Mouse (Mus musculus) gastrocnemius, adult 2 months (tissue): ENCODE measurements around the gene Kcnk6. TPM values are rescaled to one million over a fixed set of nuclear protein-coding genes. Genes with fewer than 3 reads are reported as not detected.

ENCODE experiments used
- DNase-seq: peaks from one replicate; pipeline ENCODE4 v3.0.0; 2022
- H3K27ac ChIP-seq: fragments of 200-600 bp; 2 replicates; pipeline ENCODE4 v1.8.1; 2022; ENCODE audit warnings: mild to moderate bottlenecking
- H3K4me3 ChIP-seq: fragments of 200-600 bp; 2 replicates; pipeline ENCODE4 v1.8.1; 2022; ENCODE audit warnings: mild to moderate bottlenecking, moderate library complexity
- CTCF ChIP-seq: fragments of 200-600 bp; IDR thresholded peaks from 2 replicates; pipeline ENCODE4 v1.8.1; 2022; ENCODE audit warnings: antibody characterized with exemption, mild to moderate bottlenecking, moderate library complexity
- intact Hi-C: fragments of 180-260 bp; cut with DNase I; formaldehyde crosslinking; loops from one replicate; pipeline ENCODE4 v1.15.1; 2025
- total RNA-seq, 2 experiments: library from RNA; stranded (reverse); gene quantifications; 2 replicates each; pipeline ENCODE4 v1.2.3; 2021

Gene Kcnk6
- total RNA-seq, 2 experiments from 2014 or later = 0.61 to 1.4 TPM

GRCm38 (mm10) chr7:29178106-29178505, 54.2 kb downstream of the Kcnk6 start:
- peak overlapping the region; percentile 74 for H3K4me3 ChIP-seq
- peak overlapping the region; percentile 96 for H3K27ac ChIP-seq
- intact Hi-C loops = loop anchor here (2.0 to 10.0 kb wide), 3 partner anchors 53 to 413 kb away; partner anchors contain the start of genes Dpf1, Nfkbib, Ryr1 and Sirt2

GRCm38 (mm10) chr7:29172390-29173016, 59.8 kb downstream of the Kcnk6 start:
- peak; percentile 38 for DNase-seq
- Histone ChIP-seq H3K27ac (no peak overlapping the region), H3K4me3 (no peak overlapping the region)
- TF ChIP-seq CTCF = no peak
- intact Hi-C loops = loop anchor here (5.0 to 10.0 kb wide), 2 partner anchors 408 to 1680 kb away; partner anchors contain the start of genes Nfkbib and Sirt2

More at GRCm38 (mm10) chr7:29178106-29178505, 54.2 kb downstream of the Kcnk6 start:
- peak; percentile 40 for TF ChIP-seq CTCF
- no peak for DNase-seq

Other genes with a start within 250 kb of the Kcnk6 start
- 1,000 to 10,000 TPM; 1,499 to 2,077 TPM for gene Ryr1, start 107.3 kb downstream of the Kcnk6 start, total RNA-seq
- gene Rasgrp4, start 97.7 kb downstream of the Kcnk6 start, total RNA-seq = under 1 TPM; 0.61 to 0.84 TPM
- gene Fam98c, start 76.3 kb downstream of the Kcnk6 start, total RNA-seq = 10 to 100 TPM; 10.2 to 11.5 TPM
- gene Ggn, start 62.3 kb downstream of the Kcnk6 start, total RNA-seq = under 1 TPM; 0.14 to 0.20 TPM
- gene Spred3, start 62.1 kb downstream of the Kcnk6 start, total RNA-seq = 1 to 10 TPM; 1.0 to 1.6 TPM
- 100 to 1,000 TPM; 142 to 228 TPM for gene Psmd8, start 51.8 kb downstream of the Kcnk6 start, total RNA-seq
- under 1 TPM; 0.08 to 0.23 TPM for gene Catsperg1, start 18.5 kb downstream of the Kcnk6 start, total RNA-seq
- 10 to 100 TPM; 35.9 to 46.6 TPM for gene Yif1b, start 5.8 kb upstream of the Kcnk6 start, total RNA-seq
- under 1 TPM; 0.64 to 0.81 TPM for gene 2200002D01Rik, start 16.0 kb upstream of the Kcnk6 start, total RNA-seq
- gene Spint2, start 49.4 kb upstream of the Kcnk6 start, total RNA-seq = 1 to 10 TPM; 4.7 to 6.0 TPM
- gene Ppp1r14a, start 56.8 kb upstream of the Kcnk6 start, total RNA-seq = 1 to 10 TPM; 3.8 to 4.5 TPM
- gene Dpf1, start 71.4 kb upstream of the Kcnk6 start, total RNA-seq = 1 to 10 TPM in 1 of 2 experiments, under 1 TPM in 1; 0.86 to 2.6 TPM